Mouse (Mus musculus) spleen, adult 12 weeks (tissue): ENCODE measurements around the gene Gse1.

Experiments
- DNase-seq: peaks from one replicate; pipeline ENCODE4 v3.0.0; 2022; ENCODE audit warnings: low spot score

Gse1 gene

GRCm38 (mm10) chr8:120498349-120498831 lies 270.1 kb downstream of the Gse1 start:
- DNase-seq: no peak

DNA sequence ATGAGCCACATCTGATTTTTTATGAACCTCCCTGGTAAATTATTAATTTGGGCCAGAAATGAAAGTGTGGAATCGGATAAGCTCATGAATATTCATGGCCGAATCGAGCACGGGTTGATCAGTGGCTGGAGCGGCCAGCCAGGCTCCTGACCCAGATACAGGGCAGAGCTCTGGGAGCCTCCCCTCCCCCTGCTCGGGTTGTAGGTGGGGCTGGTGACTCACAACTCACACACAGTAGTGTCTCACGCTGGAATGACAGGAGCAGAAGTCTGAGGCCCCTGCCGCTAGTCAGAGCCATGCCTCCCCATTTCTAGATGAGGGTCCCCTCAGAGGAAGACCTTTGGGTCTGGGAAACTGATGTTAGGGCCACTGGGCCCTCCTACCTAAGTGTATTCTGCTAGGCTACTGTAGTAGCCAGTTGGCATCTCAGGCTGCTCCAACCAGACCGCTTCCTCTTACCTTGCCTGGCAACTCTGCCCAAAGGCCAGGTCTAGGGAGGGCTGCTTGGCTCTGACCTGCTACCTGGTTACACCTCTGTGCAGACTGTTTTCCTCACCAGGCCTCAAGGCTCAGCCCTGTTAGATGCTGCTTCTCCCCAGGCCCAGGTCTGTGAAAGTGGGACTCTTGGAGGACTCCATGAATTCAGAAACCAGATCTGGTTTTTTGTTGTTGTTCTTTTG lies 270.8 kb downstream of the Gse1 start:
- DNase-seq: no peak

DNA sequence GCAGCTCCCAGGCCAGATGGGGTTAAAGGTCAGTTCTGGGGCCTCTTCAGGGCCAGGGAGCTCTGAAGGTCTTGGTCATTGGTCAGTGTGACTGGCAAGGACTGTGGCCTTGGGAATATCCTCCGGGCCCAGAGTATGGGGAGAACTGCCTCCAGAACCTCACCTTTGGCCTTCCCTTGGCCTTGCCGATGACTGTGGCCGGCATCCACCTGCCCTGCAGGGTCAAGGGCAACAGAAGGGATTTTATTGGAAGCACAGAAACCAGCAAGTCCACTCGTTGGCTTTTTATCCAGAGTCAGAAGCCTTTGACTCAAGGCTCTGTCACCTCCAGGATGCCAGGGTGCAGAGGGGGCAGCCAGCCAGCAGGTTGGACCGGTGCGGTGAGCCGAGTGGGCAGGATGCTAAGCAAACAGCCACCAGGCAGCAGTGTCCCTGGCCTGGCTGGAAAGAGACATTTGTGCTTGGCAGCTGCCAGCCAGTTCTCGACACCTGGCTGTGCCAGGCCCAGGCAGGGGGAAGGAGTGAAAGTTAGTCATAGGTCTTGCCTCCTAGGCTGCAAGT lies 272.5 kb downstream of the Gse1 start:
- DNase-seq: no peak

- no peak for DNase-seq
Observed at GRCm38 (mm10) chr8:120501426-120501825, 273.2 kb downstream of the Gse1 start.

DNA sequence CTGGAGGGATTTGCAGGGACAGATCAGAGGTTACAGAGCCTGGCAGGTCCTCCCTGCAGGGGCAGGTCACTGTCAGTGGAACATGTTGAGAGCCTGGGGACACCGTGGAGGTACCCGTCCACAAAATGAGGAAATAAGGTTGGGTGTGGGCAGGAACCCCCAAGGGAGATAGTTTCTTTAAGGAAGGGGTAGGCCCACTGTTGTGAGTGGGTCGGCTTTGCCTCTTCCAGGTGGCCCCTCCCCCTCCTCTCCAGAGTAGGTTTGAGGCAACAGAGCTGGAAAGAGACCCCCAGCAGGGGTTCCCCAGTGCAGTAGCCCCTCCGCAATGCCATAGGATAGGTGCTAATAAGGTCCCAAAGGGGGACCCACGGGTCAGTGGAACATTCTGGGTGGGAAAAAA lies 274.2 kb downstream of the Gse1 start:
- no peak for DNase-seq

DNA sequence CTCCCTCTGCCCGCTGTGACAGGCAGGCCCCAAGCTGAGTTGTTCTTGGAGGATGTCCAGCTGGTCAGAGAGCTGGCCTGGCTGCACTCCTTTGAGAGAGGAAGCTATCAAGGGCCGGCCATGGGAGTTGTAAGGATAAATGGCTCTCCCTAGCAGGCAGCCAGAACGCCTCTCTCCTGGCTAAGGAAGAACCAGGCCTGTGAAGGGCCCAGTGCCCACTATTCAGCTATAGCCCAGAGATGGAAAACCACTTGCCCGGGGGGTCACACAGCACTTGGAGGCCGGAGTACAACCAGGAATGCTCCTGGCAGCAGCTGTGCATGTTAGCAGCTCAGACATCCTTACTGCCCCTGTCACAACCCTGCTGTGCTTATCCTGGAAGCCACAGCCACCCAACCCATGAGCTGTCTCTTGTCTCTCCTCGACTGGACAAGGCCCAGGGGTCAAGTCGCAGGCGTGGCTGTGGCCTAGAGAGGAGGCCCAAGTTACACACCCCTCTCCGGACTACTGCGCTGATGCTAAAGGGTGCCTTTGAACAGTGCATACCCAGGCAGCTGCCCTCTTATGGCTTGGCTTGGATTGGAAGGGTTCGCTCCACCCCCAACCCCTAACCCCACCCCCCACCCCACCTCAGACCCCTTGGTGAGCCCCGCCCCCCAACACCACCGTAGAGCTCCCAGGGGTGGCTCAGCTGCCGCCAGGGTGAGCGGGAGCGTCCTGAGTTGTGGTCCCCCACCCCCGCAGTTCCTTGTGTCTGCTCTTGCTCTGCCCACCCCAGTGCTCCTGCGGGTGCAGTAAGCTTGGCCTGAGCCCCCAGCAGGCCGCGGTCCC lies 276.2 kb downstream of the Gse1 start:
- no peak for DNase-seq

DNA sequence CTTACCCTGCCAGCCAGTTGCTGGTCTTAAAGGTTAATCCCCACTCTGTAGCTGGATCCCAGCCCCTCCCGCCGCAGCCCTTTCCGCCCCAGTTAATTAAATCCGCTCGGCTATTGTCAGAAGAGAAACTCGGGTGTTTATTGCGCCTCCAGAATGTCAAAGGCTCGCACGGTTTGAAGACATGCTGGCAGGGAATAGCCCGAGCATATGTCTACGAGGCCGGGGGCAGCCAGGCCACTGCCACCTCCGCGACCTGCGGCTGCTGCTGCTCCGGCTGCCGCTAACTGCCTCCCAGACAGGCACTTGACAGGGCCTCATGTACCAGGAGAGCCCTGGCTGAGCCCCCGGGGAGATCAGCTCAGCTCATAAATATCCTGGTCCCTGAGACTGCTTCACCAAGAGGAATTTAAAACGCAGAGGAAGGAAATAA lies 276.8 kb downstream of the Gse1 start:
- no peak for DNase-seq

- no peak for DNase-seq
Observed at GRCm38 (mm10) chr8:120505619-120506310, 277.5 kb downstream of the Gse1 start.

DNA sequence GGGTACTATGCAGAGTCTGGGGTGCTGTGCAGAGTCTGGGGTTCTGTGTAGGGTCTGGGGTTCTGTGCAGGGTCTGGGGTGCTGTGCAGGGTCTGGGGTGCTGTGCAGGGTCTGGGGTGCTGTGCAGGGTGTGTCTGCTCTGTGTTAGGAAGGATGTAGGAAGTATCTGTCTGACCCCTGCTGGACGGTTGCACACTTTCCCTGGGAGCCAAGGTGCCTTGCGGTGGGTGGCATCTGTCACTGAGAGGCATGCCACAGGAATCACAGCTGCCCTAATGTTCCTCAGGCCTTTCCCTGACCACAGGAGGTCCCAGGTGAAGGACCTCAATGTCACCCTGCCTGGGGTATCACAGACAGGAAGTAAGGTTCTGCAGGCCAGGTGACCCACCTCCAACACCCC lies 278.3 kb downstream of the Gse1 start:
- no peak for DNase-seq

DNA sequence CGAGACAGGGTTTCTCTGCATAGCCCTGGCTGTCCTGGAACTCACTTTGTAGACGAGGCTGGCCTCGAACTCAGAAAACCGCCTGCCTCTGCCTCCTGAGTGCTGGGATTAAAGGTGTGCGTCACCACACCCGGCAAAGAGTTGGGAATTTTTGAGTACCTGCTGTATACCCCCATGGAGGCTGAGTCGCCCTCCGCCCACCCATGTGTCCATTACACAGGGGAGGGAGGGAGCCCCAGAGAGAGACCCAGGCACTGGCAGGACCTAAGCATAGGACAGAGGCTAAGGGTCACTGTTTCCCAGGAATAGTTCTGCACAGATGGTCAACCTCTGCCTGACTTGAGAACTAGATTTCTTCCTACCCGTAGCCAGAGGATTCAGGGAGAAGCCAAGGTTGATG lies 279.0 kb downstream of the Gse1 start:
- no peak for DNase-seq

- no peak for DNase-seq
Observed at GRCm38 (mm10) chr8:120509136-120510034, 281.1 kb downstream of the Gse1 start.

DNA sequence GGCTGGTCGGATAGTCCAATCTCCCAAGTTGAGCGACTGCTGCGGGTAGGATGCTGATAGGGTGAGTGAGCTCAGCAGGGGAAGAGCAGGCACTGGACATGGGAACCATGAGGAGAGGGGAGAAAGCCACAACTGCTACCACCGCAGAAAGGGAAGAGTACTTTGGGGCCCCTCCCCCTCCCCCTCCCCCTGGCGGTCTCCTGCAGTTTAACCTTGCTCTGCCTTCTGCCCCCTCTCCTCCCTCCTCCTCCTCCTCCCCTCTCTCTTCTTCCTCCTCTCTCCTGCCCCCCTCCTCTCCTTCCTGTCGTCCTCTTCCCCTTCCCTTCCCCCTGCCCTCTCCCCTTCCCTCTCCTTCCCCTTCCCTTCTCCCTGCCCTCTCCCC lies 281.8 kb downstream of the Gse1 start:
- DNase-seq: no peak

DNA sequence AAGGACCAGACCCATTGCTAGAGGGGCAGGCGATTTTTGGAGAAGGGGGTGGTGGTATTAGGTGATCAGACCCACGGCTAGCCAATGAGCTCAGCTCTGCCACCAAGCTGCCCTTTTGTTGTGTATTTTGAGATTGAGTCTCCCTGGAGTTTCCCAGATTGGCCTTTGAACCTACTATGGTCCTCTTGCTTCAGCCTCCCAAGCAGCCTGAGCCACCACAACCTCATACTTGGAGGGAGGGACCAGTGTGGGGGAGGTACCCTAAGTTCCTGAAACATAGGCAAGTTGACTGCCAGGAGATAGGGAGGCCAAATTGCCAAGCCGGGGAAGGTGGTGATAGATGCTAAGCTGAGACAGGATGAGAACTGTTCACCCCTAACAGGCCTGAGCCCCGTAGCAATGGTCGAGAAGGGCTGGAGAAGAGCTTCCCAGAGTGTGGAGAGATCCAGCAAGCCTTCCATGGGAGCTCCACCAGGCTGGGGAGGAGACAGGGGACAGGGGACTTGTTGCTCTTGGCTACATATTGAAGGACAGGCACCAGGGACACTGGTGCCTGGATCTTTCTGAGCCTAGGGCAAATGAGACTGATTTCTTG lies 282.7 kb downstream of the Gse1 start:
- no peak for DNase-seq

GRCm38 (mm10) chr8:120511737-120512136 lies 283.5 kb downstream of the Gse1 start:
- no peak for DNase-seq

- no peak for DNase-seq
Observed at GRCm38 (mm10) chr8:120512326-120512725, 284.1 kb downstream of the Gse1 start.

DNA sequence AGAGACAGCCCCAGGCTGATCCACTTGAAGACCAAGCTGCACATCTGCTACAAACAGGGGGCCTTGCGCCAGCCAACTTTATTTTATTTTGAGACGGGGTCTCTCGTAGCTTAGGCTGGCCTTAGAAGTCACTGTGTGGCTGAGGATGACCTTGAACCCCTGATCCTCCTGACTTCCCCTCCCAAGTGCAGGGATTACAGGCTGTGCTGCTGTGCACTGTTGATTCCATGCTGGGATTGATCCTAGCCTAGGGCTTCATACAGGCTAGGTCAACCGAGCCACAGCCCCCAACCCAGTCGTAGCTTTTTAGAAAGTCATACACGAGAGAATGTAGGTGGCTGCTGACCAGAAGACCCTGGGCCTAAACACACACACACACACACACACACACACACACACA lies 284.9 kb downstream of the Gse1 start:
- DNase-seq: no peak

- no peak for DNase-seq
Observed at GRCm38 (mm10) chr8:120513638-120514461, 285.6 kb downstream of the Gse1 start.

DNA sequence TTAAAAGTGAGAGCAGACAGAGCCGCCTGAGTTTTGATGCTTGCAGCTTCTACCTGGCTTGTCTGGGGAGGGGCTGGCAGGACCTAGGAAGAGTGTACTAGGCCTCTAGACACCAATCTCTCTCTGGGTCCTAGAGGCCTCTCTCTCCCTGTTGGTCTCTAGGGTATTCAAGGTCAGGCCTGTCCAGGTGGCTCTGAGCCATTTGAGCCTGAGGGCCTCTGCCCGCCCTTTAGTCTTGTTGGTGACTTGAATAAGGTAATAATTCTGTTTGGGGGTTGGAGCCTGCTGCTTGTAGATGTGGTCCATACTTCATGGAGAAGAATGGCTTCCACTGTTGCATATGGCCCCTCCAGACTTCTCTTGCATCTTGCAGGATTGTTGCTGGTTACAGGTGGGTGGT lies 287.0 kb downstream of the Gse1 start:
- no peak for DNase-seq

DNA sequence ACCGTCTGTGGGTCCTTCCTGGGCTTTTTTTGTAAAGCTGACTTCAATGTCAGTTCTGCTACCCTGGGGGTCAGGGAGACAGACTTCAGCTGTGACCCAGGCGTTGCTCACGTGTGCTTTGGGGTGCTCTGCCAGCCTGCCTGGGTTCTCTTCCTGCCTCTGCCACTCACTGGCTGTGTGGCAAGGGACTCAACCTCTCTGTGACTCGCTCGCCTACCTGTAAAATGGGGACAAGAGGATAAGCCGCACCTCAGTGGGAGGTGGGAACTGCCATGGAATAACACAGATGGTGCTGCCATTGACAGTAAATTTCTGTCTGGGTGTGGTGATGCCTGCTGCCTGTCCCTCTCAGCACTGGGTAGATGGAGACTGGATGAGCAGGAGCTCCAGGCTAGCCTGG lies 287.4 kb downstream of the Gse1 start:
- no peak for DNase-seq

DNA sequence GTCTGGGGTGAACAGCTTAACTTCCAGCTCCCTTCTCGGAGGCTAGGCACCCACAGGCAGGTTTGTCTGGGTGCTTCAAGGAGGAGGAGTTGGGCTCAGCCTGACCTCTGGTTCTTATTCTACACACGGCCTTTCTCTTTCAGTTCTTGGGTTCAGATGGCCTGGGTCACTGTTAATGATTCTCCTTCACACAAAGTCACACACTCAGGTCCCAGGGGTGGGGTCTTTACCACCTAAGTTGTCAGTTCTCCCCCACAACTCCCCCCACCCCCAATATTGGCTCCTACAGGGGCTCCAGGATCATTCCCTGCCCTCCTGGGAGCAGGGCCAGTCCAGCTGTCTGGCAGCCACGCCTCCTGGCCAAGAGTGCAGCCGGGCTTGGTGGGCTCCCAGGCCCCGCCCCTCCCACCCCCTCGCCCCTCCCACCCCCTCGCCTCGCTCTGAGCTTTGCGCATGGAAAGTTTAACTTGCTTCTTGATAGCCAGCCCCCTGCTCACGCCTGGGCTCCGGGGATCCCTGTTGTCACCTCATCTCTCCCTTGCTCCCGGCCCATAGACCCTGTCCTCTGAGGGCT lies 288.0 kb downstream of the Gse1 start:
- DNase-seq: no peak
